ENCODE assay signal across 24 mouse cellular contexts in genomic region chr17:50160357-50160756, GRCm38 (mm10). TPM values are rescaled to one million over a fixed set of nuclear protein-coding genes. Genes with fewer than 3 reads are reported as not detected.
DNase-seq lines count a peak whose midpoint lies in the region; TF ChIP-seq lines count a peak whose summit lies in the region.
"Had no signal": no experiment of that assay in that cellular context is flagged by ENCODE, and none has a peak within 500 bp of the region (broad histone marks: within the 10 kb centered on the region; RNA-seq: fewer than 3 reads in every experiment).

No protein-coding gene starts in this region.

- no peak overlapping the region for H3K4me3 ChIP-seq in spleen, adult 2 months (ENCODE audit: extremely low read depth, insufficient read depth, insufficient read length)
- no peak overlapping the region for H3K4me3 ChIP-seq in MEL (ENCODE audit: control insufficient read depth in 1 of 2, insufficient read depth in 1 of 2, low read depth in 2 of 2, low read length in 2 of 2)
- no peak overlapping the region for H3K4me3 ChIP-seq in bone marrow, adult 2 months (replicated peaks; ENCODE audit: control insufficient read depth, low read depth, low read length)
- H3K4me3 ChIP-seq in thymus, adult 2 months (ENCODE audit: control insufficient read depth, insufficient read depth, low read length) = no peak overlapping the region
- H3K4me3 ChIP-seq: embryonic facial prominence, embryonic 13.5 days; erythroblast, embryonic 14.5 days; forebrain, embryonic 13.5 days; gastrocnemius, adult 2 months; hindbrain, embryonic 12.5 days had no signal

- WGBS in spleen, adult 2 months = 85% methylated on average over 6 of the region's 6 CpGs
- WGBS in bone marrow, adult 2 months = 83% methylated on average over 6 of the region's 6 CpGs
- 95% methylated on average over 6 of the region's 6 CpGs for WGBS in thymus, adult 2 months

- no peak for DNase-seq in spleen, adult 2 months (ENCODE audit: low read depth in 1 of 2, low spot score in 2 of 2)
- no peak for DNase-seq in spleen, postnatal 36 days (ENCODE audit: low spot score in 2 of 2)
- peak; percentile 51 for DNase-seq in MEL (ENCODE audit: low read depth, low spot score)
- DNase-seq in layer of hippocampus, adult 11-12 months (ENCODE audit: low spot score) = no peak
- DNase-seq in cerebellum, adult 9-10 months = no peak
- DNase-seq in thymus, adult 2 months = no peak
- DNase-seq: adrenal gland, adult 2 months; adrenal gland, postnatal 25 days; cerebellum, adult 2 months; cerebellum, postnatal 14 days; embryo, embryonic 11 days; forebrain, postnatal 0 days; gastrocnemius, adult 2 months; gastrocnemius, postnatal 25 days; heart, adult 11 months; heart, postnatal 10 days; heart, postnatal 4 days; kidney, adult 11 months; kidney, adult 9 months had no signal

- no peaks in the 10 kb centered on the region; the same call in 1 of the 2 replicates for H3K79me2 ChIP-seq in MEL (ENCODE audit: control insufficient read depth, insufficient read depth, low read length, poor library complexity)

- no peak for TF ChIP-seq CTCF in spleen, adult 2 months (IDR thresholded peaks at IDR 0.05; ENCODE audit: extremely low read depth, insufficient read depth, insufficient read length, insufficient replicate concordance)
- no peak for TF ChIP-seq CTCF in MEL (IDR thresholded peaks at IDR 0.05 in 2 of 3, conservative IDR thresholded peaks at IDR 0.05 in 1 of 3; ENCODE audit: control insufficient read depth in 1 of 3, insufficient read depth in 1 of 3, low read depth in 2 of 3, low read length in 3 of 3, poor library complexity in 1 of 3, severe bottlenecking in 1 of 3)
- TF ChIP-seq CTCF in bone marrow, adult 2 months (IDR thresholded peaks at IDR 0.05; ENCODE audit: control insufficient read depth, insufficient read depth, low read length) = no peak
- TF ChIP-seq CTCF in thymus, adult 2 months (IDR thresholded peaks at IDR 0.05; ENCODE audit: borderline replicate concordance, control insufficient read depth, extremely low read depth, insufficient read depth, low read length, poor library complexity) = no peak

- no peaks in the 10 kb centered on the region for H3K27me3 ChIP-seq in spleen, adult 2 months (ENCODE audit: control insufficient read depth, insufficient read depth, low read length)
- H3K27me3 ChIP-seq in MEL (ENCODE audit: control insufficient read depth in 1 of 2, insufficient read depth in 2 of 2, low read length in 2 of 2) = no peaks in the 10 kb centered on the region
- no peaks in the 10 kb centered on the region for H3K27me3 ChIP-seq in thymus, adult 2 months (ENCODE audit: control insufficient read depth, insufficient read depth, low read length)
- H3K27me3 ChIP-seq: embryonic facial prominence, embryonic 13.5 days; forebrain, embryonic 13.5 days; hindbrain, embryonic 12.5 days had no signal

- H3K9ac ChIP-seq in MEL (ENCODE audit: control insufficient read depth, low read depth, low read length, poor library complexity, severe bottlenecking) = no peak overlapping the region
- H3K9ac ChIP-seq: embryonic facial prominence, embryonic 13.5 days; forebrain, embryonic 13.5 days; forebrain, postnatal 0 days; hindbrain, embryonic 12.5 days had no signal

- no peaks in the 10 kb centered on the region for H3K9me3 ChIP-seq in MEL (replicated peaks; ENCODE audit: insufficient read depth, low read length)
- H3K9me3 ChIP-seq: hindbrain, embryonic 12.5 days had no signal

- H3K4me1 ChIP-seq in spleen, adult 2 months (ENCODE audit: control insufficient read depth, insufficient read depth, insufficient read length) = peaks cover 30% of the 10 kb centered on the region; the same call in 1 of the 2 replicates
- peaks cover 4 to 21% of the 10 kb centered on the region in 2 experiments; a peak in 3 of 4 replicates for H3K4me1 ChIP-seq in MEL (ENCODE audit: control insufficient read depth in 1 of 2, insufficient read depth in 2 of 2, low read length in 2 of 2)
- peaks cover 9% of the 10 kb centered on the region for H3K4me1 ChIP-seq in bone marrow, adult 2 months (ENCODE audit: control insufficient read depth, insufficient read depth, low read length)
- H3K4me1 ChIP-seq in thymus, adult 2 months (replicated peaks; ENCODE audit: control insufficient read depth, insufficient read depth, low read length) = peaks cover 19% of the 10 kb centered on the region
- H3K4me1 ChIP-seq: embryonic facial prominence, embryonic 13.5 days; forebrain, embryonic 13.5 days had no signal

- TF ChIP-seq POLR2A in spleen, adult 2 months (IDR thresholded peaks at IDR 0.05; ENCODE audit: low read depth, low read length) = no peak
- TF ChIP-seq POLR2A in MEL (IDR thresholded peaks at IDR 0.05; ENCODE audit: control insufficient read depth in 1 of 2, insufficient read depth in 1 of 2, low read depth in 1 of 2, low read length in 2 of 2, poor library complexity in 1 of 2) = no peak
- TF ChIP-seq POLR2A in bone marrow, adult 2 months (IDR thresholded peaks at IDR 0.05; ENCODE audit: borderline replicate concordance, control insufficient read depth, low read depth, low read length) = no peak
- no peak for TF ChIP-seq POLR2A in thymus, adult 2 months (IDR thresholded peaks at IDR 0.05; ENCODE audit: control insufficient read depth, extremely low read depth, insufficient read depth, low read length, poor library complexity)

- no peak for TF ChIP-seq RAD21 in MEL (IDR thresholded peaks at IDR 0.05; ENCODE audit: low read depth, low read length)

- H3K36me3 ChIP-seq in spleen, adult 2 months (ENCODE audit: control insufficient read depth, insufficient read depth, low read length) = peaks cover 11% of the 10 kb centered on the region
- H3K36me3 ChIP-seq in MEL (ENCODE audit: control insufficient read depth in 1 of 2, insufficient read depth in 2 of 2, low read length in 2 of 2) = peaks cover 16 to 18% of the 10 kb centered on the region in 2 experiments
- H3K36me3 ChIP-seq in thymus, adult 2 months (ENCODE audit: control insufficient read depth, insufficient read depth, low read length) = peaks cover 14% of the 10 kb centered on the region
- H3K36me3 ChIP-seq: hindbrain, embryonic 12.5 days had no signal

- TF ChIP-seq EP300 in MEL (IDR thresholded peaks at IDR 0.05; ENCODE audit: low read depth in 1 of 2, low read length in 2 of 2) = peak; percentile 30 to 32; a peak in 2 of 4 replicates

- H3K27ac ChIP-seq in spleen, adult 2 months (ENCODE audit: insufficient read depth, low read length) = peak overlapping the region; percentile 40; the same call in 1 of the 2 replicates
- H3K27ac ChIP-seq in MEL (ENCODE audit: control insufficient read depth, low read depth, low read length) = no peak overlapping the region
- peak overlapping the region; percentile 48; the same call in 1 of the 2 replicates for H3K27ac ChIP-seq in bone marrow, adult 2 months (ENCODE audit: control insufficient read depth, insufficient read depth, low read depth, low read length, poor library complexity)
- H3K27ac ChIP-seq in thymus, adult 2 months (ENCODE audit: control insufficient read depth, insufficient read depth, low read length) = no peak overlapping the region
- H3K27ac ChIP-seq: forebrain, embryonic 13.5 days; gastrocnemius, adult 2 months had no signal

TF ChIP-seq in MEL, 35 proteins besides CTCF, POLR2A, EP300 and RAD21:
- no peak for TF ChIP-seq MAX (IDR thresholded peaks at IDR 0.05; ENCODE audit: low read length)
- TF ChIP-seq HCFC1 (IDR thresholded peaks at IDR 0.05; ENCODE audit: low read depth, low read length) = no peak
- TF ChIP-seq TAL1 (IDR thresholded peaks at IDR 0.05; ENCODE audit: low read length) = no peak
- no peak for TF ChIP-seq UBTF (IDR thresholded peaks at IDR 0.05; ENCODE audit: borderline replicate concordance, insufficient read depth, low read depth, low read length)
- no peak for TF ChIP-seq GATA1 (IDR thresholded peaks at IDR 0.05; ENCODE audit: low read depth, low read length)
- TF ChIP-seq ETS1 (IDR thresholded peaks at IDR 0.05; ENCODE audit: low read depth, low read length) = no peak

RNA-seq across cellular contexts. Expression of gene Rftn1, which starts 30.1 kb away (rescaled TPM):
- 67.4 and 101 TPM in 2 replicates for polyA plus RNA-seq in spleen, adult 2 months (2012; rRNA removed)
- total RNA-seq in MEL (2012; rRNA removed) = 69.1 and 70.2 TPM in 2 replicates
- 10 to 100 TPM in 1 of 2 experiments, not detected in 1; 76.1 TPM for polyA plus RNA-seq in MEL (2012; ENCODE audit: insufficient read depth in 1 of 2, insufficient read length in 2 of 2, low read depth in 1 of 2, low replicate concordance in 2 of 2, missing spikeins in 1 of 2)
- 10.1 and 18.0 TPM in 2 replicates for polyA plus RNA-seq in bone marrow, adult 2 months (2011; ENCODE audit: insufficient read depth, insufficient read length, low replicate concordance, missing spikeins)
- polyA plus RNA-seq in thymus, adult 2 months (2012; rRNA removed) = 102 and 163 TPM in 2 replicates

Comparison
In these comparisons a context has a peak if more than half of its experiments do, and no peak if none do; other contexts are left out.
1. H3K27ac ChIP-seq: peak in spleen, adult 2 months (single experiment) and bone marrow, adult 2 months (single experiment); none in MEL (single experiment) and thymus, adult 2 months (single experiment).